Mouse (Mus musculus): ENCODE results near the gene Ccdc51. TPM values are rescaled to one million over a fixed set of nuclear protein-coding genes. Genes with fewer than 3 reads are reported as not detected.

Ccdc51 gene
- total RNA-seq, 2 experiments from 2014 or later: 7.2 to 8.1 TPM

DNA sequence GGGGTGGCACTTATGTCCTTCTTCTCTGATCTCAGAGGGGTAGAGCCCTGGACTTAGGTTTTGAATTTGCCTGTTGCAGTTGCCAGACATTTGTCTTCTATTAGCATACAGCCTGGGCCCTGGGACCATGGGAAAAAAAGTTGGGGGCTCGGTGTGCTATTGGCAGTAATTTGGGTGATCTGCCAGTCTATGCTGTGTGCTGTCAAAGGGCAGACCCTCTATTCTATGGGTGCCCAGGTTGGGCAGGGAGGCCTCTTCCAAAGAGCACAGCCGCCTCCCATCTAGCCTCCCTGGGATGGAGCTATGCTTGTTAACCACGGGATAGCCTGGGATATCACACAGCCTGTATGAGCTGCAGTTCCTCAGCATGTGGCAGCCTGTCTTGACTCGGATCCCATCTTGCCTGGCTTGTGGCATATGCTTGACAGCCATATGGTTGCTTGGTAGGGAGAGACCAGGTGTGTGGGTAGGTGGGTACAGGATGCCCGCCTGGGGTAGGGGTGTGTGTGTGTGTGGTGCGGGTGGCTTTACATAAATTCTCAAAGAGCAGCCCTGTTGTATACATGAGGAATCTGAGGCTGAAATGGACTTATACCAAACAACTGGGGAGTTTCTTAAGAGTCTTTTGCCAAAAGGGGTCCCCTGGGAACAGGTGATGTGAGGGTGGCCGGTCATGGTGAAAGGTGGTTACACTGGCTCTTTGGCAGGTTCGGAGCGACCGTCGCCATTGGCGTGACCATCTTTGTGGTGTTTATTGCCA lies 26.8 kb upstream of the Ccdc51 start:
- DNase-seq (ENCODE audit: low spot score in 2 of 2): peak in 1 of 2 experiments; percentile 15
- intact Hi-C loops (cut with DNase I): loop anchor here (5.0 kb wide), 1 partner anchor 118 kb away; the partner anchor contains the start of gene Uqcrc1

DNA sequence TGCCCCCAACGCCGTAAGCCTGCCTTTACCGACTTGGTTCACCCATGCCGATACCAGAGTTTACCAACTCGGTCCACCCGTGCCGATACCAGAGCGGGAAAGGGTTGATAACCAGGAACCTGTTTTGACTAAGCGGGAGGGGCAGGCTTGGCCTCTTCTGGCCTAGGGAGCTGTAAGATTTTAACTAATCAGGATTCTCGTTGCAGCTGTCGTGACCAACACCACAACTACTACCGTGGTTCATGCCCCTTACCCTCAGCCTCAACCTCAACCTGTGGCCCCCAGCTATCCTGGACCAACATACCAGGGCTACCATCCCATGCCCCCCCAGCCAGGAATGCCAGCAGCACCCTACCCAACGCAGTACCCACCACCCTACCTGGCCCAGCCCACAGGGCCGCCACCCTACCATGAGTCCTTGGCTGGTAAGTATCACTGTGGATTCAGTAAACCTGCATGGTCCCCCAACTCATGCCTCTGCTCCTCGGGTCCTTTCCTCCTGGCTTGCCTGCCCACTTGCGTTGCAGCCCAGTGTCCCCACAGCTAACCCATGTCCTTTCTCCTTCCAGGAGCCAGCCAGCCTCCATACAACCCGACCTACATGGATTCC lies 26.1 kb upstream of the Ccdc51 start:
- DNase-seq (ENCODE audit: low spot score in 2 of 2): peak in 1 of 2 experiments; percentile 9
- intact Hi-C loops (cut with DNase I): loop anchor here (5.0 kb wide), 1 partner anchor 119 kb away; the partner anchor contains the start of gene Uqcrc1

DNA sequence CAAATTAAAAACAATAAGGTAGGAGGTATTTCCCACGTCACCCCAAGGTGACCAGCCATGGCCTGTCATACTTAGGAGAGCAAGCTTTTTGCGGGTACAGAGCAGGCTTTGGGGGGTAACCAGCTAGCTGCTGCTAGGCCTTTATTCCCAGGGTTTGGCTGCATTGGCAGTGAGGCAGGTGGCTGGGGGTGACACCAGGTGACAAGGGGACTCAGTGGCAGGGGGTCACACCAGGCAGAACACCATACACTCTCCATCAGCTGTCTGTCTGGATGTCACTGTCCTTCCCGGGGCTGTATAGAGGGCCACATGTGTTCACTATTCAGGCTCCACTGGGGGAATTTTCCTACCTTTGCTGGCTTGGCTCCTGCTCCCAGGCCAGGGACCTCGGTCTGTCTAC lies 25.4 kb upstream of the Ccdc51 start:
- intact Hi-C loops (cut with DNase I): loop anchor here (5.0 kb wide), 1 partner anchor 120 kb away; the partner anchor contains the start of gene Uqcrc1

DNA sequence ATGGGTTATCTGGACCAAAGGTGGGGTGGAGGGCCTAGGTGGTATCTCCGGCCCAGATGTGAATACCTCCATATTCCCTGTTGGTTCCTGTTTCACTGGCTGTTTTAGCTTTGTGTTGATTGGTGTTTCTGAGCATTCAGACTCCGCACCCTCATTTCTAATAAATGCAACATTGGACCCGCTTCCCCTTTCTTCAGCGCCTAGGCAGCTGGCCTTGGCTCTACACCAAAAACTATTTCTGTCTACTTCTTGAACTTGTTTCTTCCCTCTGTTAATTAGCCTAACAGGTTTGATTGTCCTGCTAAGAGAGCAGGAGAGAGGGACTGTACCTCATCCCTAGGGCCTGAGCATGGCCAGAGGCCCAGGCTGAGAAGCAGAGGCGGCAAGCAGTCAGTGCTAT lies 24.8 kb upstream of the Ccdc51 start:
- peak in 1 of 2 experiments; percentile 5 for DNase-seq (ENCODE audit: low spot score in 2 of 2)
- intact Hi-C loops (cut with DNase I): loop anchor here (5.0 kb wide), 1 partner anchor 120 kb away; the partner anchor contains the start of gene Uqcrc1

More for the DNA sequence above, 25.4 kb upstream of the Ccdc51 start:
- no peak for DNase-seq (ENCODE audit: low spot score in 2 of 2)

DNA sequence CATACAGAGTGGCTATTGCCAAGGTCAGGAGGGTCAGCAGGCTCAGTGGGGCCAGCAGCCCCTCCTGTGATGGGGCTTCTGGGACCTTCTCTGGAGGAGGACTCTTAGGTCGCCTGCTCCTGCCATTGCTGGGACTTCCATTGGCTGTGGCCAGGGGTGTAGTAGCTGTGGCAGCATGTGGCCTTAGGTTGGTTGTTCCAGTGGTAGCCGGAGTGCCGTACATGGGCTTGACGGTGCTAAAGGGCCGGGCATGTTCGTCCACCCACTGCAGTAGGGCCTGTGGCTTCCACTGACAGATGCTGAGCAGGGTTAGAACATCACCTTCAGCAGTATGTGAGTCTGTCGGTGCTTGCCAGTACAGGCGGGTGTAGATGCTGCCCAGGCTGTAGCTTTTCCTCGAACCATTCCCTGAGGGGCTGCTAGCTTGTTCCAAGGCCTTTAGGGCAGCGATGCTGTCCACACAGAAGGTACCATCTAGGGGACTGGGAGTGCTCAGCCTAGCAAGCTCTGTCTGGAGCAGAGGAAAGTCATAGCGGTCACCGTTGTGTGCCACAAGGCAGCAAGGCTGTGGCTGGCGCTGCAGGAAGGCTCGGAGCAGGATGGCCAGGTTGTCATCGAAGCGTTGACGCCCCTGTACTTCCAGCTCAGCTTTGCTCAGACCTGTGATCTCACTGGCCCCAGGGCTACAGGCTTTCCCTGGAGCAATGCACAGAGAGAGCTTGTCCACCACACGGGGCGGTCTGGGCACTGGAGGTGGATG lies 24.1 kb upstream of the Ccdc51 start:
- intact Hi-C loops (cut with DNase I): loop anchor here (5.0 kb wide), 1 partner anchor 121 kb away; the partner anchor contains the start of gene Uqcrc1
- DNase-seq (ENCODE audit: low spot score in 2 of 2): peak; percentile 7 to 10

DNA sequence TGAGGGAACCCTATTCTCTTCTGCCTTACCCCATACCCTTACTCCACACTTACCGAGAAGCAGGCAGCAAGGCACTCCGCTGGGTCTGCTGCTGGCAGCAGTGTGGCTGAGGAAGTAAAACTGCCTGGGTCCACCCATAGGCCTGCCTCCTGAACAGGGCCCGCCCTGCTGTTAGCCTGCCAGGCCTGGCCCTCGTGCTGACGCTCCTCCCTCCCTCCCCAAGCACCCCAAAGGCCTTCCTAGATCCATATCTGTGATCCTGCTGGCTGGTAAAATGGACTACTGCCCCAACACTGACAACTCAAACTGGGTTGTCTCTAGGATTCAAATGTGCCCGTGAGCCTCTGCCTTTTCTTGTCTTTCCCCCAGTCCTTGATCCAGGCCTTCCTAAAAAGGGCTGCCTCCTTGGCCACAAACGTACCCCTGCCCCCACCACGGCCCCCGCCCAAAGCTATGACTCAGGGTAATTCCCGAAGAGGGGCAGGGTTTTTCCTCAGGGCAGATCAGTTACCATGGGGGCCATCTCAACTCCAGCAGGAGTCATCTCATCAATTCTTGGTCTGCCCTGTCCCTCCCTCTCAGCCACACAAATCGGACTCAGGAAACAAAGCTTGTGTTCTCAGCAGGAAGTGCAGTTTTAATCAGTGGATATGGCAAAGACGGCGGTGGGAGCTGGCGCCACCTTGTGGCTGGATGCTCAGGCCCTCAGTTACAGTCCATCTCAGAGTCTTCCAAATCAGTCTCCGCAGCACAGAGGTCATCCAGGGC lies 23.0 kb upstream of the Ccdc51 start, which contains the start of gene Trex1:
Gene Trex1, minus strand, starts transcription at position 599 of the 768 bp plus-strand sequence.
- intact Hi-C loops (cut with DNase I): loop anchor here (1.0 to 5.0 kb wide), 2 partner anchors 56 to 122 kb away; partner anchors contain the start of gene Uqcrc1
- DNase-seq (ENCODE audit: low spot score in 2 of 2): peak; percentile 87

DNA sequence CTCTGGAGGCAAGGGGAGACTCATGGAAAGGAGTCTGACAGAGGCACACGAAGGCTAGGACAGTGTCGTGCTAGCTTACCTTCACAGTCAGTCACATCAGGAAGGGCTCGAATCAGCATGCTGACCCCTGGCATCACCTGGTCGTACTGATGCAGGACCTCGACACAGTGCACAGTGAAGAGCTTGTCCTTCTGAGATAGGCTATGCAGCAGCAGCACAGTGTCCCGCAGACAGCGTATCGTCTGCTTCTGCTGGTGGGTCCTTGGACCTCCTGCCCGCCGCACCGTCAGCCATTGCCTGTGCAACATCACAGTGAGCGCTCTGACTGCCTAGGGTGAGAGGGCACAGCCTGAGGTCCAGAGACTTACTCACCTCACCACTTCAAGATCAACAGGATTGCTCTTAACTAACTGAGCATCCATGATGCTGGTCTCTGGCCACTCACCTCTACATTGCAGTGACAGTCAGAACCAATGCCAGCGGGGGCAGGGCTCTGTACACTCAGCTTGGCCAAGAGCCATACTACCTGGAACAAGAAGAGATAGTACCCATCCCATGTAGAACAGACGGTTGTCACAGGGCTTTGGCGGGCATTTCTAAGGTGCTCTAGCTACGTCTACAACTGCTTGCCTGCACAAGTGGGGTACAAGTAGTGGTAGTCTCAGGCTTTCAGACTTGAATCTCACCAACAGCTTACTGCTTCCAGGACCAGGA lies 22.0 kb upstream of the Ccdc51 start:
- intact Hi-C loops (cut with DNase I): no loop called here
- no peak for DNase-seq (ENCODE audit: low spot score in 2 of 2)

DNA sequence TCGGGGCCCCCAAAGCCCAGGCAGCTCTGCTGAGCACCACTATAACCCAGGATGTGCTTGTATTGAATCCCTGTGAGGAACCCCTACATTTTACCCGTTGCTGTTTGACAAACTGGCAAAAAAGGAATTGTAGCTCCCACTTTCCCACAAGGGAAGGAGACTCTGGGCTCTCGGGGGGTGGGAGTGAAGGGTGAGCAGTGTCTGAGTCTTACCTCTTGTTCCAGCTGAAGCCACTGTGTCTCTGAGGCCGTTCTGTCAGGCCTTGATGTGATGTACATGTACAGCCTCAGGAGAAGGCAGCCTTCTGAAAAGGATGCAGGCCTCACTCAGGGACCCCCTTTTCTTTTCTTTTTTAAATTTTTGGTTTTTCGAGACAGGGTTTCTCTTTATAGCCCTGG lies 21.4 kb upstream of the Ccdc51 start:
- DNase-seq (ENCODE audit: low spot score in 2 of 2): no peak
- intact Hi-C loops (cut with DNase I): no loop called here

DNA sequence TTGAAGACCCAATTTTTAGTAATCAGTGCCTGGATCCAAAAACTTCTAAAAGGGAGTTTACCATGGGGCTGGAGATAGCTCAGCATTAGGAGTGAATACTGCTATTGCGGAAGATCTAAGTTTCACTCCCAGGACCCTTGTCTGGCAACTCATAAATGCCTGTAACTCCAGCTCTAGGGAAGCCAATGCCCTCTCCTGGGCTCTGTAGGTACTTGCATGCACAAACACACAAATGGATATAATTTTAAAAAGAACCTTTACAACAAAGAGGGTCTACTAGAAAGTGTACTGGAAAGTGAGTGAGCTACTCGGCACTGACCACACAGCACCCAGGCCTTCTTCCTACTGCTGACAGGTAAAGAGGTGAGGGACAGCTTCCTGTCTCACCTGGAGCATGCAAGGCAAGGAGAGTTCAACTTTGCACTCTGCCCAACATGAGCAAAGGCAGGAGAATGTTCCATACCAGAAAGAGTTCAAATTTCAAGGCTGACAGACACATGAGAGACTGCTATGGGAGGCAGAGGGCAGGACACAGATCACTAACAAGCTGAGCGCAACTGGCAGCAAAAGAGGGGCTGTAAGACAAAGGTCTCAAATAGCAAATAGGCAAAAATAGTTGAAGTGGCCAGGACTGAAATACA lies 14.1 kb upstream of the Ccdc51 start:
- no peak for DNase-seq (ENCODE audit: low spot score in 2 of 2)
- intact Hi-C loops (cut with DNase I): no loop called here

DNA sequence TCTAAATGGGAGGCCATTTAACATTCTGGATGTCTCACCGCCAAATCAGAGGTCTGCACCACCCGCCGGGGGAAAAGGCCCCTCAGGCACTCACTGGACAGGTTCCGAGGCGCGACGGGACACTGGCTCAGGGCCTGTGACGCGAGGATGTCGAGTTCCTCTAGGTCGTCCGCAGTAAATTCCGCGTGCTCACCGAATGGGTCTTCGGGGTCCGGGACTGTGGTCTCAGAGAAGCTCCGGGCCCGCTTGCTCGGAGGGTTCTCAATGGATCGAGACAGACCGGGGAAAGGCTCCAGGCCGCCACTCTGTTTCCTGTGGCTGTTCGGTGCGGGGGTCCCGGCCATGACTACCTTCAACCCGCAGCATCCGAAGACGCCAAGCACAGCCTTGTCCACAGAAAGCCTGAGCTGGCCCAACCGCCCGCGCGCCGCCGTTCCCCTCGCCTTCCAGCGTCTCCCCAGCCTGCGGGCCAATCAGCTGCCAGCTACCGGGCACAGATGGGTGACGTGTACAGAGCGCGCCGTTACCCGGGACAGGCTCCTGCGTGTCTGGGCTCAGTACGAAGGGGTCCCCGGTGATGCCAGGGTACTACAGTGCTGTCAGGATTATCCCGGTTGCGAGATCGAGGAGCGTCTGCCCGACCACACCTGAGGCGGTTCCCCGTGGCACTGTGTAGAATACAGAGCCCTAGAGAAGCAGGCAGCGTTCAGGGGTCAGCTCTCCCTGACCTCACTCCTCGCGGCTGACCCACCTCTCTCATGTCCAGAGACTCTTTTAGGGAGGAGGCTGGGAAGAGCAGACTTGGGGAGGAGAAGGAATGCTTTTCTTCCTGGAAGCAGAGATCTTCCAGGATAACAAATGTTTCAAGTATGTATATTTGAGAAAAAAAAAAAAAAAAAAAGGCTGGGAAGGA lies 8.4 kb upstream of the Ccdc51 start, which contains the start of gene Atrip:
Gene Atrip, minus strand, starts transcription at position 464 of the 913 bp plus-strand sequence.
- intact Hi-C loops (cut with DNase I): no loop called here
- peak; percentile 96 for DNase-seq (ENCODE audit: low spot score in 2 of 2)

DNA sequence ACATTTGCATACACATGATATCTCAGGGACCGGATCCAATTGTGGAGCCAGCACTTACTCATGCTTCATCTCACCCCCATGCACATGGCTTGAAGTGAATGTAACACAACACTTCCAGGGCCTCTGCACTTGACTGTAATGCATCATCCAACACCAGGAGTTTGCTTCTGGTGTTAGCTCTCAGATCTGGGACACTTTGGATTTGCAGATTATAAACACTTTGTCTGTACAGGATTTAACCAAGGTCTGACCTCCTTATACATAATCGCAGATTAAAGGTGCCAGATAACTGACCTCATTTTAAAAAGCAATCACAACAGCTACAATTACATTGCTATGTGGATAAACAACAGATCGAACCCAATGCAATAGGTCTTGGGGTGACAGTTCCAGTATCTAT lies 1.8 kb upstream of the Ccdc51 start:
- DNase-seq (ENCODE audit: low spot score in 2 of 2): no peak
- intact Hi-C loops (cut with DNase I): no loop called here

DNA sequence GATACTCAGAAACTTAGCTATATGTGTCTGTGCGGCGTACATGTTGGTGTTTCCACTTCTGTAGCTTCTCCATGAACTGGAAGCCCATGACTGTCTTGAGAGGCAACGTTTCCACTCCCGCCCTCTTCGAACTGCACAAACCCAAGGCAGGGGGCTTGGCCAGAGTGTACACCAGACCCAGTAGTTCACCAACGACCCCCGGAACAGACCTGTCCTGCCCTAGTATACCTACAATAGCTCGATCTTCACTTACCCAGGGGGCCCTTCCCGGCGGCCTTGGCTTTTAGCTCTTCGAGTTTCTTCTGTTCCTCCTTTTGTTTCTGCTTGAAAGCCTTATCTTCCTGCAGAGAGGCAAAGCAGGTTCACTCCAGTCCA lies 557 bp upstream of the Ccdc51 start:
- no peak for DNase-seq (ENCODE audit: low spot score in 2 of 2)
- intact Hi-C loops (cut with DNase I): no loop called here

DNA sequence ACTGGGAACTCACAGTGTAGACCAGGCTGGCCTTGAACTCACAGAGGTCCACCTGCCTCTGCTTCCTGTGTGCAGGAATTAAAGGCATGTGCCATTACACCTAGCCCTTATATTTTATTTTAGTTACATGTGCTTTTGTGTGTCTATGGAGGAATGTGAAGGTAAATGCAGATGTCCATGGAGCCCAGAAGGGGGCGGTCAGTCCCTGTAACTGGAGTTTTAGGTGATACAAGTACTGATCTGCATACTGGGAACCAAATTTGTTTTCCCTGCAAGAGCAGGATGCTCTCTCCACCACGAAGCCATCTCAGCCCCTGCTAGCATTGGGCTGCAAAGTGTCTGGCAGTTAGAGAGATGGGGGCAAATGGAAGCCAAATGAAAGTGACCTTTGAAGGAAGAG lies 2.6 kb downstream of the Ccdc51 start:
- intact Hi-C loops (cut with DNase I): loop anchor here (5.0 kb wide), 1 partner anchor 777 kb away; no protein-coding TSS in a partner anchor
- DNase-seq (ENCODE audit: low spot score in 2 of 2): no peak

DNA sequence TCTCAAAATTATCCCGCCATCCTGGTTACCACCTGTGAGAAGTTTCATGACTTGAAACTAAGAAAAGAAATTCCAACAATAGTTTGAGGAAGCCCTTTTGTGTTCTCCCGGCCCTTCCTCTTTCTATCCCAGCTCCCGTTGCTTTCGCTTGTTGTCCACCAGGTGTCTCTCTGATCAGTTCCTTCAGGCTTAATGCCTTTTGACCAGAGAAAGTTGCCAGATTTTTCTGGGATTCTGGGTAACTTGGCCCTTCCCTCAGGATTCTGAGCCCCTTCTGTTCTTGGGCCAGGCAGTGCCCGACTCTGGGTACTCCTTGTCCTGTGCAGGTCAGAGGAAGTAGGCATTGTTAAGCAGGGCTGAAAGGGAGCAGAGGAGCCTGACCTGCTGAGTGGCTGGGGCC lies 5.7 kb downstream of the Ccdc51 start:
- peak; percentile 26 to 31 for DNase-seq (ENCODE audit: low spot score in 2 of 2)
- intact Hi-C loops (cut with DNase I): loop anchor here (2.0 to 5.0 kb wide), 2 partner anchors 35 to 774 kb away; no protein-coding TSS in a partner anchor

DNA sequence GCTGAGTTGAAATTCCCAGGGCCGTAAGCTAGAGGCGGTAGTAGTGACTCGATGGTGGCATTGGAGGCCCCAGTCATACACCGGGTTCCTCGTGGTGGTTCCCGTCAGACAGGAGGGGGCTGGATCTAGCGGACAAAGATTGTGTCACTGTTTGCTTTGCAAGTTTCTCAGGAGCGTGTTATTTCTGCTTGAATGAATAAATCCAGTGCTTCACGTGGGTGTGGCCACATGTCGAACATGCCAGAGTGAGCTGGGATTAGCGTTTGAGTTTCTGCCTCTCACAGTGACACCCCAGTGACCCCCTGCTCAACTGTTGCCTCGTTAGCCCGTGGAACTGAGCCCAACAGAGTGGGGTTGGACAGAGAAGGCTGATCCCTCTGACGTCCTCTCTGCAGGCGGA lies 8.2 kb downstream of the Ccdc51 start:
- intact Hi-C loops (cut with DNase I): loop anchor here (10.0 kb wide), 1 partner anchor 744 kb away; the partner anchor contains the start of gene Nme6

DNA sequence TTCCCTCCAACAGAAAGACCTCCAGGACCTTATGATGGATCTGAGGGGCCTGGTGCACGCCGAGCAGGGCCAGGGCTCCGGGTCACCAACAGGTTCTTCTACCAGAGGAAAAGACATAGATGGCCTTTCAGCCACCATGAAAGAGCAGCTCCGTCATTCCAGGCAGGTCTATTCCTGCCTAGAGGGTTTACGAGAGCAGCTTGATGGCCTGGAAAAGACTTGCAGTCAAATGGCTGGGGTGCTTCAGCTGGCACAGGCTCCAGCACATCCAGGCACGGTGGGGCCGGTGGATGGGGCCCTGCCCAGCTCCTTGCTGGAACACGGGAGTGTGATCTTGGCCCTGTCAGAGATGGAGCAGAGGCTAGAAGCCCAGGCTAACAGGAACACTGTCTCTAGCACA lies 9.5 kb downstream of the Ccdc51 start:
- intact Hi-C loops (cut with DNase I): loop anchor here (10.0 kb wide), 1 partner anchor 743 kb away; the partner anchor contains the start of gene Nme6
- DNase-seq (ENCODE audit: low spot score in 2 of 2): no peak

More for the DNA sequence above, 8.2 kb downstream of the Ccdc51 start:
- DNase-seq (ENCODE audit: low spot score in 2 of 2): peak in 1 of 2 experiments; percentile 26

DNA sequence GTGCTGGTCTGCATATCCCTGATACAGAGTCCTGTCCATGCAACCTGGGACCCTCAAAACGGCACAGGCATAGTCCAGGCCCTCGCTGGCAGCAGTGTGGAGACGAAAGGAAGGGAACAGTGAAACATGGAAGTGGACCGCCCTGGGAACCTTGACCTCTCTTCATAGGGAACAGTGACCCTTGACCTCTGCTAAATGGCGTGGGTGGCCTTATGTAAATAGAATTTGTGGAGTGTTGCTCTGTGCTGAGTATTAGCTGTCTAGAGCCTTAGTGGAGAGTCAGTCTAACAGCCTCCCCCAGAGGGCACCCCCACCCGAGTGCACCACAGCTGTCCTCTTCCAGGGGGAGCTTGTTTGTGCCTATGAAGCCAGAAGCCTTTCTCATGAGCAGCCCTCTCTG lies 10.5 kb downstream of the Ccdc51 start:
- no peak for DNase-seq (ENCODE audit: low spot score in 2 of 2)
- intact Hi-C loops (cut with DNase I): loop anchor here (10.0 kb wide), 1 partner anchor 742 kb away; the partner anchor contains the start of gene Nme6
